Mouse (Mus musculus) forebrain, embryonic 15.5 days (tissue): ENCODE results near the gene Psme1. TPM values are rescaled to one million over a fixed set of nuclear protein-coding genes. Genes with fewer than 3 reads are reported as not detected.

ENCODE experiments used
- ATAC-seq: fragments of 200-750 bp; cut with Nextera tagmentation; replicated peaks from 2 replicates; pipeline ENCODE4 v1.8.0; 2017; ENCODE audit warnings: mild to moderate bottlenecking, moderate TSS enrichment, moderate library complexity
- H3K27ac ChIP-seq: fragments of 300-500 bp; sonication (generic); replicated peaks from 2 replicates; pipeline ENCODE4 v1.5.1; 2015; ENCODE audit warnings: mild to moderate bottlenecking, inconsistent platforms
- H3K27me3 ChIP-seq: fragments of 300-500 bp; sonication (generic); 2 replicates; pipeline ENCODE4 v1.6.1; 2015; ENCODE audit warnings: inconsistent platforms
- H3K36me3 ChIP-seq: fragments of 300-500 bp; sonication (generic); 2 replicates; pipeline ENCODE4 v1.6.1; 2015; ENCODE audit warnings: mild to moderate bottlenecking, inconsistent platforms
- H3K4me1 ChIP-seq: fragments of 300-500 bp; sonication (generic); 2 replicates; pipeline ENCODE4 v1.6.1; 2015; ENCODE audit warnings: inconsistent platforms
- H3K4me2 ChIP-seq: fragments of 300-500 bp; sonication (generic); replicated peaks from 2 replicates; pipeline ENCODE4 v1.6.1; 2015; ENCODE audit warnings: mild to moderate bottlenecking, inconsistent platforms
- H3K4me3 ChIP-seq: fragments of 300-500 bp; sonication (generic); 2 replicates; pipeline ENCODE4 v1.5.1; 2015; ENCODE audit warnings: mild to moderate bottlenecking, inconsistent platforms
- H3K9ac ChIP-seq: fragments of 300-500 bp; sonication (generic); replicated peaks from 2 replicates; pipeline ENCODE4 v1.6.1; 2015; ENCODE audit warnings: mild to moderate bottlenecking, inconsistent platforms
- H3K9me3 ChIP-seq: fragments of 300-500 bp; sonication (generic); 2 replicates; pipeline ENCODE4 v1.6.1; 2016; ENCODE audit warnings: inconsistent platforms
- WGBS: fragments of 180-500 bp; shearing (Covaris S2); methylation state at CpG from one replicate; pipeline ENCODE4 v1.1.7; 2015; ENCODE audit warnings: mixed read lengths; 5-methylcytosine and 5-hydroxymethylcytosine counted together
- polyA plus RNA-seq: library from polyadenylated mRNA; unstranded; fragments of >200 nt; fragmentation: Nextera tagmentation; extraction: Ambion mirVana; gene quantifications from 2 replicates; pipeline ENCODE4 v1.2.1, GENCODE M21; 2015

Psme1 gene
- polyA plus RNA-seq, 1 experiment from 2014 or later = 187 TPM

GRCm38 (mm10) chr14:55576376-55576775 is 1.5 kb upstream of the Psme1 start:
- Histone ChIP-seq H3K4me3 (no peak overlapping the region), H3K27ac (no peak overlapping the region), H3K4me2 (no peak overlapping the region), H3K27me3 (no peaks in the 10 kb centered on the region), H3K36me3 (0 out of 2 replicates have a peak, but pooled peaks cover 8% of the 10 kb centered on the region), H3K9me3 (no peaks in the 10 kb centered on the region), H3K4me1 (peaks cover 12% of the 10 kb centered on the region), H3K9ac (no peak overlapping the region)
- ATAC-seq = no peak
- 75% methylated on average over 16 of the region's 16 CpGs for WGBS

- H3K27ac ChIP-seq = peak overlapping the region; percentile 92
- 0 out of 2 replicates have a peak, but pooled peaks have one; percentile 0 for ATAC-seq
These were observed 846 bp downstream of the Psme1 start for GRCm38 (mm10) chr14:55578668-55579269.

GRCm38 (mm10) chr14:55579511-55580496 is 1.9 kb downstream of the Psme1 start:
- Histone ChIP-seq H3K27ac (no peak overlapping the region), H3K9me3 (no peaks in the 10 kb centered on the region), H3K4me1 (peaks cover 16% of the 10 kb centered on the region), H3K9ac (no peak overlapping the region), H3K36me3 (0 out of 2 replicates have a peak, but pooled peaks cover 8% of the 10 kb centered on the region), H3K4me2 (no peak overlapping the region), H3K4me3 (no peak overlapping the region), H3K27me3 (no peaks in the 10 kb centered on the region)
- ATAC-seq = no peak
- 85% methylated on average over 23 of the region's 23 CpGs for WGBS

More at GRCm38 (mm10) chr14:55578668-55579269, 846 bp downstream of the Psme1 start:
- Histone ChIP-seq H3K4me2 (peak overlapping the region; percentile 69), H3K9ac (peak overlapping the region; percentile 92), H3K9me3 (no peaks in the 10 kb centered on the region), H3K4me1 (peaks cover 12% of the 10 kb centered on the region), H3K4me3 (peak overlapping the region; percentile 73), H3K27me3 (no peaks in the 10 kb centered on the region), H3K36me3 (0 out of 2 replicates have a peak, but pooled peaks cover 8% of the 10 kb centered on the region)
- 34% methylated on average over 6 of the region's 6 CpGs for WGBS

- no peak overlapping the region for H3K4me3 ChIP-seq
- WGBS = 96% methylated on average over 16 of the region's 16 CpGs
- H3K36me3 ChIP-seq = 0 out of 2 replicates have a peak, but pooled peaks cover 8% of the 10 kb centered on the region
- H3K9me3 ChIP-seq = no peaks in the 10 kb centered on the region
- H3K4me1 ChIP-seq = peaks cover 25% of the 10 kb centered on the region
- H3K9ac ChIP-seq = no peak overlapping the region
- H3K27me3 ChIP-seq = no peaks in the 10 kb centered on the region
- no peak for ATAC-seq
- H3K27ac ChIP-seq = no peak overlapping the region
- no peak overlapping the region for H3K4me2 ChIP-seq
These were observed 2.8 kb downstream of the Psme1 start for GRCm38 (mm10) chr14:55580731-55581130.

GRCm38 (mm10) chr14:55581981-55582681 is 4.2 kb downstream of the Psme1 start:
- H3K4me1 ChIP-seq = peaks cover 25% of the 10 kb centered on the region
- no peaks in the 10 kb centered on the region for H3K9me3 ChIP-seq
- H3K4me2 ChIP-seq = no peak overlapping the region
- H3K4me3 ChIP-seq = no peak overlapping the region
- H3K36me3 ChIP-seq = peaks cover 8% of the 10 kb centered on the region; the same call in 1 of the 2 replicates
- H3K9ac ChIP-seq = no peak overlapping the region
- whole genome bisulfite sequencing = 79% methylated on average over 9 of the region's 9 CpGs
- ATAC-seq = no peak
- no peaks in the 10 kb centered on the region for H3K27me3 ChIP-seq
- no peak overlapping the region for H3K27ac ChIP-seq

GRCm38 (mm10) chr14:55584303-55584701 is 6.4 kb downstream of the Psme1 start:
- H3K9me3 ChIP-seq = no peaks in the 10 kb centered on the region
- peaks cover 8% of the 10 kb centered on the region; the same call in 1 of the 2 replicates for H3K36me3 ChIP-seq
- ATAC-seq = no peak
- peak overlapping the region; percentile 47; the same call in 1 of the 2 replicates for H3K9ac ChIP-seq
- peak overlapping the region; percentile 43 for H3K4me3 ChIP-seq
- WGBS = 41% methylated on average over 5 of the region's 5 CpGs
- peak overlapping the region; percentile 51 for H3K4me2 ChIP-seq
- peaks cover 16% of the 10 kb centered on the region for H3K4me1 ChIP-seq
- H3K27me3 ChIP-seq = no peaks in the 10 kb centered on the region
- H3K27ac ChIP-seq = no peak overlapping the region

- no peak within 1 kb of the TSS for H3K27ac ChIP-seq
- WGBS = 3% methylated on average over 43 of the region's 43 CpGs
- peak; percentile 65 for ATAC-seq
These were observed 7.0 kb downstream of the Psme1 start, which contains the start of gene Emc9 for GRCm38 (mm10) chr14:55584702-55585565. Gene Emc9, minus strand, starts transcription at chr14:55585302.

GRCm38 (mm10) chr14:55585566-55585960 is 7.6 kb downstream of the Psme1 start:
- Histone ChIP-seq H3K9me3 (no peaks in the 10 kb centered on the region), H3K4me2 (peak overlapping the region; percentile 51; the same call in 1 of the 2 replicates), H3K4me1 (peaks cover 28% of the 10 kb centered on the region), H3K27me3 (no peaks in the 10 kb centered on the region), H3K9ac (0 out of 2 replicates have a peak overlapping the region, but pooled peaks have one; percentile 47), H3K4me3 (peak overlapping the region; percentile 43; the same call in 1 of the 2 replicates), H3K36me3 (peaks cover 5% of the 10 kb centered on the region; the same call in 1 of the 2 replicates), H3K27ac (no peak overlapping the region)
- 72% methylated on average over 6 of the region's 6 CpGs for WGBS
- no peak for ATAC-seq

More at GRCm38 (mm10) chr14:55584702-55585565, 7.0 kb downstream of the Psme1 start, which contains the start of gene Emc9:
- Histone ChIP-seq H3K27me3 (no peaks in the 10 kb centered on the region), H3K4me1 (peaks cover 22% of the 10 kb centered on the region), H3K4me2 (peak within 1 kb of the TSS; percentile 51), H3K9me3 (no peaks in the 10 kb centered on the region), H3K9ac (peak within 1 kb of the TSS; percentile 47), H3K36me3 (peaks cover 8% of the 10 kb centered on the region; the same call in 1 of the 2 replicates), H3K4me3 (peak within 1 kb of the TSS; percentile 43)

GRCm38 (mm10) chr14:55586149-55586548 is 8.2 kb downstream of the Psme1 start:
- no peak for ATAC-seq
- Histone ChIP-seq H3K27me3 (no peaks in the 10 kb centered on the region), H3K4me3 (no peak overlapping the region), H3K4me2 (no peak overlapping the region), H3K9me3 (no peaks in the 10 kb centered on the region), H3K27ac (no peak overlapping the region), H3K36me3 (no peaks in the 10 kb centered on the region; the same call in 1 of the 2 replicates), H3K4me1 (peaks cover 28% of the 10 kb centered on the region), H3K9ac (no peak overlapping the region)
- 94% methylated on average over 2 of the region's 2 CpGs for WGBS

- Histone ChIP-seq H3K9me3 (no peaks in the 10 kb centered on the region), H3K4me1 (peaks cover 47% of the 10 kb centered on the region), H3K9ac (no peak overlapping the region), H3K4me3 (no peak overlapping the region), H3K27ac (no peak overlapping the region), H3K36me3 (no peaks in the 10 kb centered on the region; the same call in 1 of the 2 replicates), H3K4me2 (no peak overlapping the region), H3K27me3 (no peaks in the 10 kb centered on the region)
- WGBS = 93% methylated on average over 5 of the region's 5 CpGs
- ATAC-seq = no peak
These were observed 11.3 kb downstream of the Psme1 start for GRCm38 (mm10) chr14:55589271-55589670.
